Mouse (Mus musculus): ENCODE measurements at regions not wholly inside any gene's neighbourhood (a gene's known extent, or its start where the extent isn't known, plus 50 kb on each side); places are given as distances from the start of the nearest gene placed in this dataset.

- Histone ChIP-seq H3K9me3 (ENCODE audit: control insufficient read depth) (no peaks in the 10 kb centered on the region), H3K9ac (ENCODE audit: low read depth, low read length) (no peak overlapping the region), H3K4me1 (replicated peaks; ENCODE audit: control insufficient read depth, insufficient read depth, low read length) (peaks cover 5% of the 10 kb centered on the region; the same call in 1 of the 2 replicates), H3K4me3 (ENCODE audit: low read depth, low read length) (no peak overlapping the region), H3K27me3 (replicated peaks; ENCODE audit: control insufficient read depth, insufficient read depth, low read length) (no peaks in the 10 kb centered on the region), H3K4me2 (replicated peaks; ENCODE audit: low read depth) (no peak overlapping the region), H3K27ac (ENCODE audit: low read depth, low read length) (no peak overlapping the region), H3K36me3 (ENCODE audit: control insufficient read depth, insufficient read depth) (no peaks in the 10 kb centered on the region)
- WGBS: 92% methylated on average over 2 of the region's 2 CpGs
- no peak for TF ChIP-seq CTCF (IDR thresholded peaks at IDR 0.05; ENCODE audit: low read depth)
- no peak for ATAC-seq
These were observed 172.5 kb downstream of the Cd83 start for GRCm38 (mm10) chr13:43957046-43957445.

- 59% methylated on average over 9 of the region's 9 CpGs for WGBS
- Histone ChIP-seq H3K9ac (ENCODE audit: low read depth, low read length) (no peak overlapping the region), H3K4me2 (replicated peaks; ENCODE audit: low read depth) (no peak overlapping the region), H3K4me1 (replicated peaks; ENCODE audit: control insufficient read depth, insufficient read depth, low read length) (peaks cover 5% of the 10 kb centered on the region; the same call in 1 of the 2 replicates), H3K27me3 (replicated peaks; ENCODE audit: control insufficient read depth, insufficient read depth, low read length) (no peaks in the 10 kb centered on the region), H3K36me3 (ENCODE audit: control insufficient read depth, insufficient read depth) (no peaks in the 10 kb centered on the region), H3K4me3 (ENCODE audit: low read depth, low read length) (no peak overlapping the region), H3K9me3 (ENCODE audit: control insufficient read depth) (no peaks in the 10 kb centered on the region), H3K27ac (ENCODE audit: low read depth, low read length) (no peak overlapping the region)
- ATAC-seq: no peak
- TF ChIP-seq CTCF (IDR thresholded peaks at IDR 0.05; ENCODE audit: low read depth): no peak
These were observed 174.6 kb downstream of the Cd83 start for GRCm38 (mm10) chr13:43959121-43959572.

- Histone ChIP-seq H3K27me3 (replicated peaks; ENCODE audit: control insufficient read depth, insufficient read depth, low read length) (no peaks in the 10 kb centered on the region), H3K4me2 (replicated peaks; ENCODE audit: low read depth) (no peak overlapping the region), H3K4me3 (ENCODE audit: low read depth, low read length) (no peak overlapping the region), H3K9me3 (ENCODE audit: control insufficient read depth) (no peaks in the 10 kb centered on the region), H3K36me3 (ENCODE audit: control insufficient read depth, insufficient read depth) (no peaks in the 10 kb centered on the region), H3K4me1 (replicated peaks; ENCODE audit: control insufficient read depth, insufficient read depth, low read length) (no peaks in the 10 kb centered on the region), H3K9ac (ENCODE audit: low read depth, low read length) (no peak overlapping the region), H3K27ac (ENCODE audit: low read depth, low read length) (no peak overlapping the region)
- ATAC-seq: no peak
- no peak for TF ChIP-seq CTCF (IDR thresholded peaks at IDR 0.05; ENCODE audit: low read depth)
- WGBS: 87% methylated on average over 6 of the region's 6 CpGs
These were observed 176.6 kb downstream of the Cd83 start for GRCm38 (mm10) chr13:43961047-43961690.

- no peaks in the 10 kb centered on the region for H3K4me1 ChIP-seq (replicated peaks; ENCODE audit: control insufficient read depth, insufficient read depth, low read length)
- no peak overlapping the region for H3K9ac ChIP-seq (ENCODE audit: low read depth, low read length)
- H3K9me3 ChIP-seq (ENCODE audit: control insufficient read depth): no peaks in the 10 kb centered on the region
- H3K27me3 ChIP-seq (replicated peaks; ENCODE audit: control insufficient read depth, insufficient read depth, low read length): no peaks in the 10 kb centered on the region
- TF ChIP-seq CTCF (IDR thresholded peaks at IDR 0.05; ENCODE audit: low read depth): no peak
- no peak overlapping the region for H3K4me2 ChIP-seq (replicated peaks; ENCODE audit: low read depth)
- 79% methylated on average over 3 of the region's 3 CpGs for WGBS
- no peak for ATAC-seq
- no peaks in the 10 kb centered on the region for H3K36me3 ChIP-seq (ENCODE audit: control insufficient read depth, insufficient read depth)
- H3K27ac ChIP-seq (ENCODE audit: low read depth, low read length): no peak overlapping the region
- no peak overlapping the region for H3K4me3 ChIP-seq (ENCODE audit: low read depth, low read length)
These were observed 177.4 kb downstream of the Cd83 start for GRCm38 (mm10) chr13:43961987-43962386.

GRCm38 (mm10) chr13:43963321-43963720, 178.7 kb downstream of the Cd83 start:
- no peak for TF ChIP-seq CTCF (IDR thresholded peaks at IDR 0.05; ENCODE audit: low read depth)
- no peak overlapping the region for H3K4me2 ChIP-seq (replicated peaks; ENCODE audit: low read depth)
- no peaks in the 10 kb centered on the region for H3K27me3 ChIP-seq (replicated peaks; ENCODE audit: control insufficient read depth, insufficient read depth, low read length)
- H3K9me3 ChIP-seq (ENCODE audit: control insufficient read depth): no peaks in the 10 kb centered on the region
- H3K9ac ChIP-seq (ENCODE audit: low read depth, low read length): no peak overlapping the region
- H3K4me3 ChIP-seq (ENCODE audit: low read depth, low read length): no peak overlapping the region
- no peaks in the 10 kb centered on the region for H3K4me1 ChIP-seq (replicated peaks; ENCODE audit: control insufficient read depth, insufficient read depth, low read length)
- H3K36me3 ChIP-seq (ENCODE audit: control insufficient read depth, insufficient read depth): no peaks in the 10 kb centered on the region
- 56% methylated on average over 3 of the region's 3 CpGs for WGBS
- no peak; the same call in 1 of the 2 replicates for ATAC-seq
- no peak overlapping the region for H3K27ac ChIP-seq (ENCODE audit: low read depth, low read length)

GRCm38 (mm10) chr13:43965256-43965905, 180.8 kb downstream of the Cd83 start:
- no peaks in the 10 kb centered on the region for H3K36me3 ChIP-seq (ENCODE audit: control insufficient read depth, insufficient read depth)
- no peak for TF ChIP-seq CTCF (IDR thresholded peaks at IDR 0.05; ENCODE audit: low read depth)
- no peaks in the 10 kb centered on the region for H3K27me3 ChIP-seq (replicated peaks; ENCODE audit: control insufficient read depth, insufficient read depth, low read length)
- no peak for ATAC-seq
- H3K4me1 ChIP-seq (replicated peaks; ENCODE audit: control insufficient read depth, insufficient read depth, low read length): no peaks in the 10 kb centered on the region
- H3K9ac ChIP-seq (ENCODE audit: low read depth, low read length): no peak overlapping the region
- H3K27ac ChIP-seq (ENCODE audit: low read depth, low read length): no peak overlapping the region
- 68% methylated on average over 4 of the region's 4 CpGs for WGBS
- no peaks in the 10 kb centered on the region for H3K9me3 ChIP-seq (ENCODE audit: control insufficient read depth)
- H3K4me3 ChIP-seq (ENCODE audit: low read depth, low read length): no peak overlapping the region
- H3K4me2 ChIP-seq (replicated peaks; ENCODE audit: low read depth): no peak overlapping the region; the same call in 1 of the 2 replicates
